Mouse (Mus musculus) limb, embryonic 10.5 days (tissue): Measurements from ENCODE around the gene Mef2b. TPM values are rescaled to one million over a fixed set of nuclear protein-coding genes. Genes with fewer than 3 reads are reported as not detected.
"Not testable (repeated sequence)": the region's sequence is repeated elsewhere in the genome, so short reads cannot be mapped to it uniquely, and the experiment has no call there.

ENCODE experiments used
- DNase-seq: peaks from one replicate; pipeline ENCODE4 v3.0.0-alpha.2; 2017; ENCODE audit warnings: low spot score
- H3K27ac ChIP-seq: fragments of 300-500 bp; sonication (generic); 2 replicates; pipeline ENCODE4 v1.5.1; 2016; ENCODE audit warnings: mild to moderate bottlenecking
- H3K27me3 ChIP-seq: fragments of 300-500 bp; sonication (generic); 2 replicates; pipeline ENCODE4 v1.6.1; 2016; ENCODE audit warnings: low read depth, mild to moderate bottlenecking; ENCODE audit not compliant: poor library complexity, severe bottlenecking
- H3K36me3 ChIP-seq: fragments of 300-500 bp; sonication (generic); 2 replicates; pipeline ENCODE4 v1.6.1; 2016; ENCODE audit warnings: mild to moderate bottlenecking, moderate library complexity
- H3K4me1 ChIP-seq: fragments of 300-500 bp; sonication (generic); 2 replicates; pipeline ENCODE4 v1.6.1; 2016
- H3K4me3 ChIP-seq: fragments of 300-500 bp; sonication (generic); 2 replicates; pipeline ENCODE4 v1.5.1; 2016; ENCODE audit warnings: mild to moderate bottlenecking, moderate library complexity
- H3K9me3 ChIP-seq: fragments of 300-500 bp; sonication (generic); replicated peaks from 2 replicates; pipeline ENCODE4 v1.6.1; 2016; ENCODE audit warnings: mild to moderate bottlenecking
- WGBS: fragments of 180-500 bp; shearing (Covaris S2); methylation state at CpG from one replicate; pipeline ENCODE4 v1.1.7; 2016; 5-methylcytosine and 5-hydroxymethylcytosine counted together
- polyA plus RNA-seq: library from polyadenylated mRNA; unstranded; fragments of >200 nt; fragmentation: Nextera tagmentation; extraction: Ambion mirVana; gene quantifications from 2 replicates; pipeline ENCODE4 v1.2.1, GENCODE M21; 2016

The Mef2b gene
- polyA plus RNA-seq, 1 experiment from 2014 or later, result 0.29 TPM

- Histone ChIP-seq H3K27me3 (no peaks in the 10 kb centered on the region), H3K4me3 (no peak overlapping the region), H3K27ac (no peak overlapping the region), H3K9me3 (no peaks in the 10 kb centered on the region), H3K36me3 (no peaks in the 10 kb centered on the region), H3K4me1 (peaks cover 9% of the 10 kb centered on the region; the same call in 1 of the 2 replicates)
- no peak for DNase-seq
- 61% methylated on average over 7 of the region's 7 CpGs for WGBS
Measured at GRCm38 (mm10) chr8:70197603-70198002, 58.1 kb downstream of the Mef2b start.

- DNase-seq, result no peak
- H3K4me3 ChIP-seq, result no peak overlapping the region
- no peaks in the 10 kb centered on the region for H3K36me3 ChIP-seq
- WGBS, result 88% methylated on average over 5 of the region's 5 CpGs
- peaks cover 5% of the 10 kb centered on the region; the same call in 1 of the 2 replicates for H3K4me1 ChIP-seq
- H3K9me3 ChIP-seq, result no peaks in the 10 kb centered on the region
- H3K27ac ChIP-seq, result no peak overlapping the region
- no peaks in the 10 kb centered on the region for H3K27me3 ChIP-seq
Measured at GRCm38 (mm10) chr8:70200098-70200681, 60.7 kb downstream of the Mef2b start.

GRCm38 (mm10) chr8:70201417-70201816 is 61.9 kb downstream of the Mef2b start:
- 84% methylated on average over 3 of the region's 3 CpGs for WGBS
- Histone ChIP-seq H3K4me1 (peaks cover 5% of the 10 kb centered on the region; the same call in 1 of the 2 replicates), H3K27ac (no peak overlapping the region), H3K4me3 (no peak overlapping the region), H3K27me3 (no peaks in the 10 kb centered on the region), H3K36me3 (no peaks in the 10 kb centered on the region), H3K9me3 (no peaks in the 10 kb centered on the region)
- DNase-seq, result no peak

- no peak overlapping the region; the same call in 1 of the 2 replicates for H3K27ac ChIP-seq
- no peaks in the 10 kb centered on the region for H3K9me3 ChIP-seq
- DNase-seq, result no peak
- peaks cover 2% of the 10 kb centered on the region for H3K4me1 ChIP-seq
- H3K36me3 ChIP-seq, result no peaks in the 10 kb centered on the region
- 71% methylated on average over 4 of the region's 4 CpGs for WGBS
- H3K27me3 ChIP-seq, result no peaks in the 10 kb centered on the region
- no peak overlapping the region for H3K4me3 ChIP-seq
Measured at GRCm38 (mm10) chr8:70203072-70203471, 63.6 kb downstream of the Mef2b start.

DNA sequence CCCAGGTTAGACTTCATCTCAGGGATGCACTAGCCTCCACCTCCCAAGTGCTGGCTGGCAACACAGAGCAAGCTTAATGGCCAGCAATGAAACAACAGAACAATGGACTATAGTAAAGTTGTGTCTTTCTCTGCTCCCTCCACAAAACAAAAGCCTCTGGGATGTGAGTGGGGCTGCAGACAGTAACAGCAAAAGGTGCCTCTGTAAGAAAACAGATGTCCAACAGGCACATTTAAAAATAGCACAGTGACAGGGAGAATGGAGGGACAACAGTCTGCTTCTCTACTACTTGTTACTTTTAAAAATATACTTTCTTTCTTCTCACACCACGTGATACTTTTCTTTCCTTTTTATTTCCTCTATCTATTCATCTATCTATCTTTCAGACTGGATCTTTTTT is 65.2 kb downstream of the Mef2b start:
- no peaks in the 10 kb centered on the region for H3K9me3 ChIP-seq
- no peak for DNase-seq
- peaks cover 5% of the 10 kb centered on the region for H3K4me1 ChIP-seq
- no peaks in the 10 kb centered on the region for H3K27me3 ChIP-seq
- 70% methylated on average over 1 of the region's 1 CpGs for WGBS
- H3K36me3 ChIP-seq, result no peaks in the 10 kb centered on the region
- H3K27ac ChIP-seq, result no peak overlapping the region
- no peak overlapping the region for H3K4me3 ChIP-seq

DNA sequence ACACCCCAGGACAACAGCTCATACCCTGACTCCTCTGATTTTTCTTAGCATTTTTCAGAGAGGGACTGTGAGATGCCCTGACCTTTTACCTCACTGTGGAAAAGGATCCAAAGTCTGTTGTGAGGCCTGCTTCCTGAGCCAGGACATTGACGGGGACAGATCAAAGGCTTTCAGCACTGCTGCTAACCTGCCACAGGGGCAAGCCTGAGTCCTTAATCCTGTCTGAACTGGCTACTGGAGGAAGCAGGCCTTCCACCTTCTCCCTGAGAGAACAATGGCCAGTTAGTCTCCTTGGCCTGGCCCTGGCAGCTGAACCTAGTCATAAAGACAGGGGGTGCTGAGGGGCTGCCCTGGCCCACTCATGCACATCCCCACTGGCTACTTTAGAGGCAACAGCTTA is 68.6 kb downstream of the Mef2b start:
- Histone ChIP-seq H3K9me3 (no peaks in the 10 kb centered on the region), H3K27me3 (peaks cover 11% of the 10 kb centered on the region), H3K4me1 (peaks cover 30% of the 10 kb centered on the region), H3K4me3 (no peak overlapping the region), H3K27ac (no peak overlapping the region; the same call in none of the 2 replicates), H3K36me3 (no peaks in the 10 kb centered on the region)
- no peak for DNase-seq
- 18% methylated on average over 1 of the region's 1 CpGs for WGBS

GRCm38 (mm10) chr8:70210538-70210937 is 71.0 kb downstream of the Mef2b start:
- peaks cover 32% of the 10 kb centered on the region for H3K4me1 ChIP-seq
- 0 out of 2 replicates have a peak overlapping the region, but pooled peaks have one; percentile 67 for H3K4me3 ChIP-seq
- H3K9me3 ChIP-seq, result no peaks in the 10 kb centered on the region
- DNase-seq, result no peak
- H3K27me3 ChIP-seq, result peaks cover 11% of the 10 kb centered on the region
- WGBS, result 26% methylated on average over 8 of the region's 8 CpGs
- no peaks in the 10 kb centered on the region for H3K36me3 ChIP-seq
- no peak overlapping the region for H3K27ac ChIP-seq

DNA sequence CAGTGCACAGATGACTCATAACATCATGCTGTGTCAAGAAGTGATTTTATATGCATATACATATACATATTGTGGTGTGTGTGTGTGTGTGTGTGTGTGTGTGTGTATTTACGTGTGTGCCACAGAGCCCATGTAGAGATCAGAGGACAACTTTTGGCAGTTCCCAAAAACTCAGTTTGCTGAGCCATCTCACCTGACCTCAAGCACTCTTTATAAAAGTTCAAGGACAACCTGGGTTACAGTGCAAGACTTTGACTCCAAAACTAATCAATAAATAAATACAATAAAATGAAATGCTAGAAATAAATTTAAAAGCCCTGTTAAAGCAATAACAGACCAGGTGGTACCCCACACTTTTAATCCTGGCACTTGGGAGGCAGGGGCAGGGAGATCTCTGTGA is 71.8 kb downstream of the Mef2b start:
- DNase-seq, result no peak
- Histone ChIP-seq H3K4me3 (peak overlapping the region; percentile 67), H3K36me3 (no peaks in the 10 kb centered on the region), H3K4me1 (peaks cover 32% of the 10 kb centered on the region), H3K27me3 (peaks cover 11% of the 10 kb centered on the region), H3K9me3 (no peaks in the 10 kb centered on the region), H3K27ac (no peak overlapping the region)
- WGBS, result 67% methylated on average over 1 of the region's 1 CpGs

GRCm38 (mm10) chr8:70211726-70212111 is 72.2 kb downstream of the Mef2b start:
- H3K4me1 ChIP-seq, result peaks cover 32% of the 10 kb centered on the region
- DNase-seq, result no peak
- H3K9me3 ChIP-seq, result no peaks in the 10 kb centered on the region
- H3K36me3 ChIP-seq, result no peaks in the 10 kb centered on the region
- peak overlapping the region; percentile 67 for H3K4me3 ChIP-seq
- 4% methylated on average over 31 of the region's 31 CpGs for WGBS
- peaks cover 11% of the 10 kb centered on the region for H3K27me3 ChIP-seq
- peak overlapping the region; percentile 72 for H3K27ac ChIP-seq

DNA sequence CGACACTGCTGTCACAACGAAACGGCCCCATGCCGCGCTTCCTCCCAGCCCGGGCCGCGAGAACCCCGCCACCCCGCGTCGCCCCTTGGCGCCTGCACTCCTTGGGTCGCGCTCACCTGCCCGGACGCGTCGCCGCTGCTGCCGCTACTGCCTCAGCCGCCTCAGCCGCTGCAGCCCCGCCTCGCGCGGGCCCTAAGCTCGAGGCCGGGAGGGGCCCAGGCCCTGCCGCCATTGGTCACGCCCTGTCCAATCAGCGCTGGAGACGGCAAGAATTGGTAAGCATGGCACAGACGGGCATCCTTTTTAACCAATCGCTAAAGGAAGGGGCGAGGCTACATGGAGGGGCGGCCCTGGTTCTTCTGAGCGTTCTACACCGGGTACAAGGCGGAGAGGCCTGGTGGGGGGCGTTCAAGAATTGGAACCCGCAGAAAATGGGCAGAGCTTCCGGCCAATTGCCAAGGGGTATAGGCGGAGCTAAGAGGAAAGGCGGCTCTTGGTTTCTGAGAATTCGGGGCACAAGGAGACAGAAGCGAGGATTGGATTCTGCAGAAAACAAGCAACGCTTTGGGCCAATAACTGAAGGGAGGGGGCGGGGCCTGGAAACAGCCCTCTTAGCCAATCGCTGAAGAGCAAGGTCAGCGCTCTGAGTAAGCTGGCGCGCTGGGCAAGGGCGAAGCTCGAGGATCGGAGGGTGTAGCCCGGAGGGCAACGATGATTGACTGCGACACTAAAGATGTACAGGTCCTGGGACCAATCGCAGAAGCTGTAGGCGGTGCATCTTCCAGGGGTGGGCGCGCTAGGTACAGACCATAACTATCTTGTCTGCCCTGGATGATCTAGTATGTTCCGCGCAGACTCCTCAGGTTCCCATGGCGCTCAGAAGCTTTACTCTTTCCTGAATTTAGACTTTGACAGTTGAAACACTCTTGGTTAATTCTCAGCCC is 72.9 kb downstream of the Mef2b start, which contains the start of gene Slc25a42:
Gene Slc25a42, minus strand, starts transcription at position 194 of the 944 bp plus-strand sequence.
- Histone ChIP-seq H3K27me3 (peaks cover 11% of the 10 kb centered on the region), H3K4me3 (peak within 1 kb of the TSS; percentile 67), H3K27ac (peak within 1 kb of the TSS; percentile 72), H3K9me3 (no peaks in the 10 kb centered on the region), H3K36me3 (no peaks in the 10 kb centered on the region), H3K4me1 (peaks cover 32% of the 10 kb centered on the region)
- WGBS, result under 1% methylated on average over 66 of the region's 66 CpGs
- peak; percentile 90 for DNase-seq

- Histone ChIP-seq H3K4me1 (peaks cover 34% of the 10 kb centered on the region), H3K27ac (no peak overlapping the region), H3K27me3 (peaks cover 11% of the 10 kb centered on the region), H3K4me3 (no peak overlapping the region), H3K36me3 (no peaks in the 10 kb centered on the region), H3K9me3 (no peaks in the 10 kb centered on the region)
- no peak for DNase-seq
- WGBS, result 79% methylated on average over 3 of the region's 3 CpGs
Measured at GRCm38 (mm10) chr8:70214411-70214810, 74.9 kb downstream of the Mef2b start.

DNA sequence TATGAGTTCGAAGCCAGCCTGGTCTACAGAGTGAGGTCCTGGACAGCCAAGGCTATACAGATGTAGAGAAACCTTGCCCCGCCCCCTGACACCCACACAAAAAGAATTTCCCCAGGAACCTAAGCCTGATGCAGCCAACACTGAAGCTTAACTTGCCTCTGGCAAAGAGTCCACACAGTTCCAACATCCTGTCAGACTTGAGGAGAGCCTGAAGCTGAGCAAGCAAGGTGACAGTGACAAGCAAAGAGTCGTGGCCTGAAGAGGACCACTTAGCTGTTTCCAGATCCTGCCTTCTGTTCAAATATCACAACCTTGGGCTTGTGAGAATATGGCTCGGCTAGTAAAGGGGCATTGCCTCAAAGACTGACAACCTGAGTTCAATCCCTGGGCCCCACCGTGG is 75.6 kb downstream of the Mef2b start:
- Histone ChIP-seq H3K4me1 (peaks cover 38% of the 10 kb centered on the region), H3K36me3 (no peaks in the 10 kb centered on the region), H3K9me3 (no peaks in the 10 kb centered on the region), H3K27me3 (peaks cover 11% of the 10 kb centered on the region), H3K4me3 (no peak overlapping the region), H3K27ac (no peak overlapping the region)
- no peak for DNase-seq
- WGBS, result 75% methylated on average over 5 of the region's 5 CpGs

DNA sequence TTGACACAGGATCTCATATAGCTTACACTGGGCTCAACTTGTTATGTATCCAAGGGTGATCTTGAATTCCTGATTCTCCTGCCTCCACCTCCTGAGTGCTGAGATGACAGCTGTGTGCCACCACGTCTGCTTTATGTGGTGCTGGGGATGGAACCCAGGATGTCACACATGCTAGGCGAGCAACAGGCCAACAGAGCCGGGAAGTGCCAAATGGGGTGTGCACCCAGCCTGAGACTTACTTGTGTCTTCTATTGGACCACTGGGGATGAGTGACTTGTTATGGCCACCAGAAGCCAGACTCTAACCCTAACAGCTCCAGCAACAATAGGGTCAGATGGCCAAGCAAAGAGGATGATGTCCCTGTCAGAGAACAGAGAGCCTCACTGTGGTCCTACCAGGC is 76.7 kb downstream of the Mef2b start:
- not testable (repeated sequence) for H3K36me3 ChIP-seq, H3K9me3 ChIP-seq, H3K27me3 ChIP-seq, H3K4me3 ChIP-seq, H3K27ac ChIP-seq, DNase-seq
- H3K4me1 ChIP-seq, result peaks cover 28% of the 10 kb centered on the region
- WGBS, result 64% methylated on average over 3 of the region's 3 CpGs
